Mouse (Mus musculus) intestine, embryonic 16.5 days (tissue): Measurements from ENCODE around the gene Agk. TPM values are rescaled to one million over a fixed set of nuclear protein-coding genes. Genes with fewer than 3 reads are reported as not detected.

ENCODE experiments used
- polyA plus RNA-seq: library from polyadenylated mRNA; unstranded; fragments of >200 nt; fragmentation: Nextera tagmentation; extraction: Ambion mirVana; gene quantifications from 2 replicates; pipeline ENCODE4 v1.2.1, GENCODE M21; 2015

The Agk gene
- polyA plus RNA-seq, 1 experiment from 2014 or later, result 32.9 TPM

Other genes starting within 250 kb of the Agk start
- gene E330009J07Rik, start 111.0 kb downstream of the Agk start, polyA plus RNA-seq, result 6.0 and 6.2 TPM in 2 replicates
- gene Wee2, start 113.9 kb downstream of the Agk start, polyA plus RNA-seq, result 0.07 TPM in 1 of 2 replicates, not detected in the other
- gene Ssbp1, start 146.2 kb downstream of the Agk start, polyA plus RNA-seq, result 128 and 135 TPM in 2 replicates
- gene Tas2r137, start 166.1 kb downstream of the Agk start, polyA plus RNA-seq, result not detected in 2 replicates
- not detected in 2 replicates for gene Tas2r108, start 168.4 kb downstream of the Agk start, polyA plus RNA-seq
- not detected in 2 replicates for gene Prss37, start 194.3 kb downstream of the Agk start, polyA plus RNA-seq
- gene Olfr461, start 229.9 kb downstream of the Agk start, polyA plus RNA-seq, result not detected in 2 replicates
- gene Olfr460, start 244.3 kb downstream of the Agk start, polyA plus RNA-seq, result not detected in 2 replicates